Mouse (Mus musculus) G1E (cell line): ENCODE data around the gene Cd151.
A peak's percentile ranks its signal among the peaks of the same experiment; 100 is the strongest.

Experiments
- CTCF ChIP-seq: IDR thresholded peaks from 2 replicates; pipeline ENCODE4 v1.5.1; 2012; ENCODE audit warnings: low read depth, low read length, inconsistent platforms, mixed read lengths
- POLR2AphosphoS5 ChIP-seq: IDR thresholded peaks from 2 replicates; pipeline ENCODE4 v1.6.1; 2012; ENCODE audit warnings: low read depth, low read length, inconsistent platforms; ENCODE audit not compliant: insufficient replicate concordance
- TAL1 ChIP-seq: conservative IDR thresholded peaks from 2 replicates; pipeline ENCODE4 v1.6.1; 2012; ENCODE audit warnings: low read depth, low read length, inconsistent platforms, mixed read lengths

DNA sequence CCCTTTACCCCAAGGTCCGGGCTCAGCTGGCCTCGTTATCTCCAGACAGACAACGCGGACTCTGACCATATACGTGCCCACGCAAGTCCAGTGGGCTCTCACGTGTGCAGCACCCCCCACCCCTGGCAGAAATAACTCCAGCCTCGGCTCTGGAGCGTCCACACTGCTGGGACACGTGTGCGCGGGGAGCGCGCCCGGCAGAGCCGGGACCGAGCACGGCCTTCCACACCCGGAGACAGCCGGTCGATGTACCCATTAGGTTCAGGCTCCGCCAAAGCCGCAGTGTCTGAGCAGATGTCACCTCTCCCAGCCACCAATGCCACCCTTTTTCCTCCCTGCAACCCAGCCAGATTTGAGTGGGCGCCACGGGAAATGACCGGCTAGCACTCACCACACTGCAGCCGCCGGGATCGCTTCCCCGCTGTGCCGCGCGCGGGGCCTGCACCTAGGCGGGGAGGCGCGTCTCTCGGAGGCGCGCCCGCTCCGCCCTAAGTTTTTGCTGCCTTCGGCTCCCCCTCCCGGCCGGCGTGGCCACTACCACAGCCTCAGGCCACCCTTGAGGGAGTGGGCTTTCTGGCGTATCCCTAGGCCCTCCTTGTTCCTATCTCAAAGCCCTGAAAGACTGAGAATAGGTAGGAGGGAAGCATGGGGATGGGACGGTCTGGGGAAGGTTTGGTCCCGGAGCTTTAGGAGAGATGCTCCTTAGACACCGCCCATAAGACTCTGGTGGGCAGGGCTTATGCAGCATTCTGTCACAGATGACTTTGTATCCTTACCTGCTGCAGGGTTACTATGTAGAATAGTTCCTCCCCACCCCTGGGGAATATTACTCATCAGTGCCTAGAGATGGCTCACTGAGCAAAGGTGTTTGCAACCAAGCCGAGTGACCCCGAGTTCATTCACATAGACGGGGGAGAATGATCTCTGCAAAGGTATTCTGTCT lies 29.7 kb upstream of the Cd151 start, which contains the start of gene Slc25a22:
- TF ChIP-seq POLR2AphosphoS5 = 0 out of 2 replicates have a peak, but pooled peaks have one; percentile 72
- TF ChIP-seq CTCF = peak; percentile 28; the same call in 1 of the 2 replicates
- TF ChIP-seq TAL1 = no peak
